Mouse (Mus musculus) myocyte (in vitro differentiated cells): ENCODE results near the gene Adamts17. TPM values are rescaled to one million over a fixed set of nuclear protein-coding genes. Genes with fewer than 3 reads are reported as not detected.

Source experiments
- H3K27me3 ChIP-seq: one replicate; pipeline ENCODE4 v1.6.1; 2011; ENCODE audit not compliant: control insufficient read depth, insufficient read depth, insufficient read length
- H3K36me3 ChIP-seq: one replicate; pipeline ENCODE4 v1.6.1; 2011; ENCODE audit not compliant: control insufficient read depth, insufficient read depth
- H3K4me2 ChIP-seq: one replicate; pipeline ENCODE4 v1.6.1; 2011; ENCODE audit warnings: low read depth, control low read depth
- H3K4me3 ChIP-seq: one replicate; pipeline ENCODE4 v1.5.1; 2011; ENCODE audit warnings: mild to moderate bottlenecking, control low read depth, moderate library complexity
- H3K79me2 ChIP-seq: one replicate; pipeline ENCODE4 v1.6.1; 2011; ENCODE audit not compliant: control insufficient read depth, insufficient read depth
- H3ac ChIP-seq: one replicate; pipeline ENCODE4 v1.6.1; 2011; ENCODE audit not compliant: control insufficient read depth, insufficient read length
- CEBPB ChIP-seq: IDR thresholded peaks from 2 replicates; pipeline ENCODE4 v1.6.1; 2011; ENCODE audit warnings: mild to moderate bottlenecking, moderate library complexity; ENCODE audit not compliant: poor library complexity, insufficient read depth, severe bottlenecking
- E2F4 ChIP-seq: IDR thresholded peaks from one replicate; pipeline ENCODE4 v1.6.1; 2011; ENCODE audit warnings: mild to moderate bottlenecking, control low read depth, moderate library complexity; ENCODE audit not compliant: insufficient read depth
- MAX ChIP-seq: IDR thresholded peaks from one replicate; pipeline ENCODE4 v1.6.1; 2011; ENCODE audit warnings: low read depth, mild to moderate bottlenecking, control low read depth
- MYOD1 ChIP-seq, 3 experiments: IDR thresholded peaks; one replicate each; pipeline ENCODE4 v1.6.1; 2011; ENCODE audit warnings: control low read depth in 2 of 3, low read depth in 2 of 3, mild to moderate bottlenecking in 2 of 3, moderate library complexity in 1 of 3; ENCODE audit not compliant: insufficient read length in 2 of 3, control insufficient read depth in 1 of 3
- MYOG ChIP-seq, 3 experiments: IDR thresholded peaks; one replicate each; pipeline ENCODE4 v1.6.1; 2011; ENCODE audit warnings: control low read depth in 2 of 3, low read depth in 2 of 3, mild to moderate bottlenecking in 2 of 3; ENCODE audit not compliant: insufficient read length in 2 of 3, control insufficient read depth in 1 of 3, insufficient read depth in 1 of 3
- POLR2A ChIP-seq: IDR thresholded peaks from one replicate; pipeline ENCODE4 v1.6.1; 2011; ENCODE audit warnings: low read depth, mild to moderate bottlenecking, control low read depth, moderate library complexity; ENCODE audit not compliant: insufficient read length
- POLR2AphosphoS2 ChIP-seq: IDR thresholded peaks from one replicate; pipeline ENCODE4 v1.6.1; 2011; ENCODE audit warnings: low read depth, control low read depth; ENCODE audit not compliant: insufficient read length
- REST ChIP-seq: IDR thresholded peaks from one replicate; pipeline ENCODE4 v1.6.1; 2011; ENCODE audit warnings: mild to moderate bottlenecking, control low read depth, moderate library complexity; ENCODE audit not compliant: insufficient read depth, insufficient read length
- SRF ChIP-seq: IDR thresholded peaks from one replicate; pipeline ENCODE4 v1.6.1; 2011; ENCODE audit warnings: low read depth; ENCODE audit not compliant: control insufficient read depth, insufficient read length
- TCF12 ChIP-seq: IDR thresholded peaks from one replicate; pipeline ENCODE4 v1.6.1; 2011; ENCODE audit warnings: mild to moderate bottlenecking, control low read depth; ENCODE audit not compliant: poor library complexity, insufficient read depth, severe bottlenecking
- TCF3 ChIP-seq: IDR thresholded peaks from one replicate; pipeline ENCODE4 v1.6.1; 2011; ENCODE audit warnings: low read depth, control low read depth; ENCODE audit not compliant: insufficient read length
- USF1 ChIP-seq: IDR thresholded peaks from one replicate; pipeline ENCODE4 v1.6.1; 2011; ENCODE audit warnings: low read depth, mild to moderate bottlenecking, control low read depth, moderate library complexity
- polyA plus RNA-seq: library from polyadenylated mRNA; unstranded; fragments of >200 nt; fragmentation: generic; extraction: Trizol; gene quantifications from one replicate; pipeline ENCODE4 v1.2.1, GENCODE M21; 2012; ENCODE audit warnings: missing spikeins

Gene Adamts17
- polyA plus RNA-seq, 1 experiment, result 1.8 TPM

DNA sequence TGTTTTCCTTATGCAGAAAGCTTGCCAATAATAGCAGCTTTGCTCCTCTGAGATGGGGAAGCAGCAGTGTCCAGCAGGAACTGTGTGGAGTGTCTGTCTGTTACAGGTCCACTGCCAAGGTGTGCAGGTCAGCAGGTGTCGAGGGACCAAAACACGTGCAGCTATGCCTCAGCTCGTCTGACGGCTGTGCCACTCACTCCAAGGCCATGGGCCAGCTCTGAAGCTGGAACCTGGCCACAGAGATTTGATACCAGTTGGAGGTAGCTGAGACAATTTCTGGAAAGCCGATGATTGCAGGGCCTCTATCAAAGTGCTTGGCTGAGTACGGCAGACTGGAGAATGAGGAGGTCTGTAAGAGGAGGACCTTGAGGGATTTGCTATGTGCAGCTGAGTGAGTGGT is 24.0 kb upstream of the Adamts17 start:
- no peak overlapping the region for H3ac ChIP-seq

DNA sequence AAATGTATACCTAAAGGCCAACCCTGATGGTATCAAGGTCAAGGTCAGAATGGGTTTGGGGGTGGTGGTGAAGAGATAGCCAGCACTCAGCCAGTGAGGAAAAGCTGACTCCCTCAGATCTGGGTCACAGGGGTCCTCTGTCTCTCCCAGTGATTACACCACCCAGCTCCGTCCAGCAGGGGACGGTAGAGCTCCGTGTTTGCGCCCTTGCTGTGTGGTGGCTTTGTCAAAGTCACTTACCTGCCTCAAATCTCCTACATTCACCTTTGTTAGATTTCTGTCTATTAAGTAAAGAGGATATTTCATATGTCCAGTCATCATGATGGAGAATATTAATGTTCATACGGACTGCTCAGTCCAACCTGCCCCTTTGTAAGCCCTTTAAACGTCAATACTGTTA is 19.5 kb upstream of the Adamts17 start:
- Histone ChIP-seq H3K4me3 (no peak overlapping the region), H3K4me2 (no peak overlapping the region), H3K79me2 (no peaks in the 10 kb centered on the region), H3ac (no peak overlapping the region), H3K27me3 (no peaks in the 10 kb centered on the region), H3K36me3 (no peaks in the 10 kb centered on the region)
- TF ChIP-seq USF1 (no peak), MYOG (IDR thresholded peaks at IDR 0.05; ENCODE audit: control insufficient read depth in 1 of 3, insufficient read depth in 1 of 3, insufficient read length in 2 of 3, low read depth in 2 of 3) (no peak), REST (no peak), TCF12 (no peak), MYOD1 (IDR thresholded peaks at IDR 0.05; ENCODE audit: control insufficient read depth in 1 of 3, insufficient read length in 2 of 3, low read depth in 2 of 3) (no peak), TCF3 (no peak)

More for the DNA sequence above, 24.0 kb upstream of the Adamts17 start:
- no peak for TF ChIP-seq POLR2AphosphoS2
- TF ChIP-seq SRF, result no peak
- TF ChIP-seq TCF12, result no peak
- TF ChIP-seq USF1, result no peak
- TF ChIP-seq MYOD1 (IDR thresholded peaks at IDR 0.05; ENCODE audit: control insufficient read depth in 1 of 3, insufficient read length in 2 of 3, low read depth in 2 of 3), result no peak
- no peak for TF ChIP-seq E2F4
- TF ChIP-seq MYOG (IDR thresholded peaks at IDR 0.05; ENCODE audit: control insufficient read depth in 1 of 3, insufficient read depth in 1 of 3, insufficient read length in 2 of 3, low read depth in 2 of 3), result no peak
- no peak for TF ChIP-seq TCF3
- no peak for TF ChIP-seq REST
- TF ChIP-seq POLR2A, result no peak
- no peak for TF ChIP-seq CEBPB
- Histone ChIP-seq H3K27me3 (no peaks in the 10 kb centered on the region), H3K4me3 (no peak overlapping the region), H3K36me3 (no peaks in the 10 kb centered on the region), H3K79me2 (no peaks in the 10 kb centered on the region), H3K4me2 (no peak overlapping the region)

DNA sequence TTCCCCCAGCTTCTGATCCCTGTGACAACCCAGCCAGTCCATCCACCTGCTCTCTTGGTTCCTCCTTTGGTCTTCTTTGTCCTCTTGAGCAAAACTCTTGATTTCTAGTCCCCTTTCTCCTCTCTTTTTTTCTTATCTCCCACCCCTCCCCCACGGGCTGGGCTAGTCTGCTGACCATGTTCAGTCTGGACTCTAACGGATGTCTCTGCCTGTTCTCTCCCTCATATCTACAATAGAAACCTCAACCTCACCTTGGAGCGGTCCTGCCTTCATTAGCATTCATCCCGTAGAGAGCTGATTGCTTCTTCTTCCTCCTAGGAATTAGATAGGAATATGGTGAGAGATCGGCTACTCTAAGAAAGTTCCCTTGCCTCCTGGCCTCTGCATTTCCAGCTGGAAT is 8.7 kb upstream of the Adamts17 start:
- Histone ChIP-seq H3K4me3 (no peak overlapping the region), H3K4me2 (no peak overlapping the region), H3K27me3 (no peaks in the 10 kb centered on the region), H3K36me3 (no peaks in the 10 kb centered on the region), H3K79me2 (no peaks in the 10 kb centered on the region), H3ac (no peak overlapping the region)
- no peak for TF ChIP-seq SRF
- no peak for TF ChIP-seq E2F4
- TF ChIP-seq REST, result no peak
- TF ChIP-seq POLR2A, result no peak
- TF ChIP-seq MYOG (IDR thresholded peaks at IDR 0.05; ENCODE audit: control insufficient read depth in 1 of 3, insufficient read depth in 1 of 3, insufficient read length in 2 of 3, low read depth in 2 of 3), result no peak

DNA sequence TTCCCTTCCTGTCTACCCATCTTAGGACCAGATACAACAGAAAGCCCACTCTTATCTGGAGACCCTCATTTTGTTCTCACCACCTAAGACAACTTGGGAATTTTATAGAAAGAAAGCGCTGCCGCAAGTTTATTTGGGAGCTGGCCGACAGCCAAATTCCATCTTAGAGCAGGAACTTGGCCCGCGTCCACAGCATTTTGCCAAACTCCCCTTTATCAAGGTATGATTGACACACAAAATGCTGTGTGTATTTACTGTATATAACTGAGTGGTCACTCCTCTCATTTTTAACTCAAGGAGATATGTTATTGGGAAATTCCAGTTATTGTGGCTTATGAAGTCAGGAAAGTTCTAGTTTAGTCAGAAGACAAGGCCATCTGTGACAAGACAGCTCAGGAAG is 8.2 kb upstream of the Adamts17 start:
- Histone ChIP-seq H3K27me3 (no peaks in the 10 kb centered on the region), H3ac (no peak overlapping the region), H3K4me2 (no peak overlapping the region), H3K4me3 (no peak overlapping the region), H3K79me2 (no peaks in the 10 kb centered on the region), H3K36me3 (no peaks in the 10 kb centered on the region)
- TF ChIP-seq POLR2A, result no peak
- TF ChIP-seq POLR2AphosphoS2, result no peak
- TF ChIP-seq REST, result no peak
- TF ChIP-seq MYOD1 (IDR thresholded peaks at IDR 0.05; ENCODE audit: control insufficient read depth in 1 of 3, insufficient read length in 2 of 3, low read depth in 2 of 3), result no peak
- TF ChIP-seq TCF3, result no peak
- no peak for TF ChIP-seq CEBPB
- TF ChIP-seq MYOG (IDR thresholded peaks at IDR 0.05; ENCODE audit: control insufficient read depth in 1 of 3, insufficient read depth in 1 of 3, insufficient read length in 2 of 3, low read depth in 2 of 3), result no peak
- no peak for TF ChIP-seq MAX
- no peak for TF ChIP-seq TCF12
- TF ChIP-seq SRF, result no peak
- TF ChIP-seq E2F4, result no peak
- TF ChIP-seq USF1, result no peak

DNA sequence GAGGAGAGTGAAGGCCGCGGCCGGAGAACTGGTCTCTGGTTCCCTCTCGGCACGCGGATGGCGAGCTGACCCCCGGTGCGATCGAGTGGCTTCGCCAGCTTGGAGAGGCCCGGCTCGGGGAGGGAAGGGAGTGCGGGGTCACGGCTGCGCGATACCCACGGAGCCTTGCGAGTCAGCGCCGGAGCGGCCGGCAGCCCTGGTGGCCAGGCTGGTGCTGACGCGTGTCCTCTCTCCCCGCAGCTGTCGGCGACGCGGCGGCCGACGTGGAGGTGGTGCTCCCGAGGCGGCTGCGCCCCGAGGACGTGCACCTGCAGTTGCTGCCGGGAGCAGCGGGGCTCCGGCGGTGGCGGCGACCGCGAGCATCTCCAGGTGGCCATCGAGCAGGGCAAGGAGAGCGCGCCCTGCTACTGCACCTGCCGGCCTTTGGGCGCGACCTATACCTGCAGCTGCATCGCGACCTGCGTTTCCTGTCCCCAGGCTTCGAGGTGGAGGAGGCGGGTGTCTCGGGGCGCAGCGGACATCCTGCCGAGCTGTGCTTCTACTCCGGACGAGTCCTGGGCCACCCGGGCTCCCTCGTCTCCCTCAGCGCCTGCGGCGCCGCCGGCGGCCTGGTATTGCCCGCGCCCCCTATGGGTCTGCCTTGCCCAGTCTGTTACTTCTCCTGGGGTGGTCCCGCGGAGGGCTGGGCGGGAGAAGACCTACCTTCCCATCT is 629 bp downstream of the Adamts17 start:
- peaks cover 11% of the 10 kb centered on the region for H3K27me3 ChIP-seq
- H3K4me2 ChIP-seq, result peak overlapping the region; percentile 96
- H3K36me3 ChIP-seq, result no peaks in the 10 kb centered on the region
- H3K79me2 ChIP-seq, result no peaks in the 10 kb centered on the region
- peak overlapping the region; percentile 18 for H3ac ChIP-seq
- H3K4me3 ChIP-seq, result peak overlapping the region; percentile 7
- TF ChIP-seq SRF (no peak), MYOG (IDR thresholded peaks at IDR 0.05; ENCODE audit: control insufficient read depth in 1 of 3, insufficient read depth in 1 of 3, insufficient read length in 2 of 3, low read depth in 2 of 3) (peak in 2 of 3 experiments; percentile 42 to 66), MYOD1 (IDR thresholded peaks at IDR 0.05; ENCODE audit: control insufficient read depth in 1 of 3, insufficient read length in 2 of 3, low read depth in 2 of 3) (peak in 2 of 3 experiments; percentile 14 to 74)
